Mouse (Mus musculus) lung, postnatal 0 days (tissue): Measurements from ENCODE around the gene Cdan1. TPM values are rescaled to one million over a fixed set of nuclear protein-coding genes. Genes with fewer than 3 reads are reported as not detected.

Experiments used
- ATAC-seq: fragments of 200-750 bp; cut with Nextera tagmentation; 2 replicates; pipeline ENCODE4 v1.8.0; 2017; ENCODE audit warnings: moderate library complexity
- DNase-seq: peaks from one replicate; pipeline ENCODE4 v3.0.0-alpha.2; 2016; ENCODE audit warnings: low spot score
- H3K27ac ChIP-seq: fragments of 300-500 bp; sonication (generic); 2 replicates; pipeline ENCODE4 v1.5.1; 2014; ENCODE audit warnings: antibody characterized with exemption, mild to moderate bottlenecking, low read length, mixed read lengths
- H3K27me3 ChIP-seq: fragments of 300-500 bp; sonication (generic); replicated peaks from 2 replicates; pipeline ENCODE4 v1.6.1; 2014; ENCODE audit warnings: low read length, mixed read lengths; ENCODE audit not compliant: insufficient read depth
- H3K36me3 ChIP-seq: fragments of 300-500 bp; sonication (generic); 2 replicates; pipeline ENCODE4 v1.6.1; 2014; ENCODE audit warnings: low read length, mixed read lengths; ENCODE audit not compliant: insufficient read depth
- H3K4me1 ChIP-seq: fragments of 300-500 bp; sonication (generic); 2 replicates; pipeline ENCODE4 v1.6.1; 2014; ENCODE audit warnings: antibody characterized with exemption, low read depth, low read length, mixed read lengths; ENCODE audit not compliant: insufficient read depth
- H3K4me2 ChIP-seq: fragments of 300-500 bp; sonication (generic); replicated peaks from 2 replicates; pipeline ENCODE4 v1.6.1; 2014; ENCODE audit warnings: low read depth, mild to moderate bottlenecking, low read length, moderate library complexity, mixed read lengths
- H3K4me3 ChIP-seq: fragments of 300-500 bp; sonication (generic); 2 replicates; pipeline ENCODE4 v1.5.1; 2014; ENCODE audit warnings: low read depth, low read length
- H3K9ac ChIP-seq: fragments of 300-500 bp; sonication (generic); replicated peaks from 2 replicates; pipeline ENCODE4 v1.6.1; 2014; ENCODE audit warnings: low read depth, mild to moderate bottlenecking
- H3K9me3 ChIP-seq: fragments of 300-500 bp; sonication (generic); 2 replicates; pipeline ENCODE4 v1.6.1; 2016; ENCODE audit warnings: low read length, mixed read lengths
- CTCF ChIP-seq: IDR thresholded peaks from 2 replicates; pipeline ENCODE4 v1.5.1; 2016; ENCODE audit warnings: antibody characterized with exemption, mild to moderate bottlenecking
- EP300 ChIP-seq: IDR thresholded peaks from 2 replicates; pipeline ENCODE4 v1.6.1; 2016; ENCODE audit warnings: antibody characterized with exemption, mild to moderate bottlenecking, control low read depth
- WGBS: fragments of 180-500 bp; shearing (Covaris S2); extraction: QIAGEN DNeasy Blood & Tissue Kit; methylation state at CpG from one replicate; pipeline ENCODE4 v1.1.7; 2014; 5-methylcytosine and 5-hydroxymethylcytosine counted together
- polyA plus RNA-seq: library from polyadenylated mRNA; unstranded; fragments of >200 nt; fragmentation: Nextera tagmentation; extraction: Ambion mirVana; gene quantifications from 2 replicates; pipeline ENCODE4 v1.2.1, GENCODE M21; 2015

The Cdan1 gene
- polyA plus RNA-seq, 1 experiment from 2014 or later = 4.0 TPM

GRCm38 (mm10) chr2:120729775-120730585 is 119.9 kb downstream of the Cdan1 start:
- Histone ChIP-seq H3K9ac (peak overlapping the region; percentile 76), H3K36me3 (peaks cover 6% of the 10 kb centered on the region; the same call in 1 of the 2 replicates), H3K27me3 (no peaks in the 10 kb centered on the region), H3K9me3 (no peaks in the 10 kb centered on the region), H3K4me1 (peaks cover 9% of the 10 kb centered on the region; the same call in 1 of the 2 replicates), H3K27ac (no peak overlapping the region), H3K4me2 (peak overlapping the region; percentile 99), H3K4me3 (peak overlapping the region; percentile 86)
- no peak for ATAC-seq
- peak; percentile 7 for DNase-seq
- TF ChIP-seq CTCF = no peak
- TF ChIP-seq EP300 = no peak
- 8% methylated on average over 23 of the region's 23 CpGs for WGBS

DNA sequence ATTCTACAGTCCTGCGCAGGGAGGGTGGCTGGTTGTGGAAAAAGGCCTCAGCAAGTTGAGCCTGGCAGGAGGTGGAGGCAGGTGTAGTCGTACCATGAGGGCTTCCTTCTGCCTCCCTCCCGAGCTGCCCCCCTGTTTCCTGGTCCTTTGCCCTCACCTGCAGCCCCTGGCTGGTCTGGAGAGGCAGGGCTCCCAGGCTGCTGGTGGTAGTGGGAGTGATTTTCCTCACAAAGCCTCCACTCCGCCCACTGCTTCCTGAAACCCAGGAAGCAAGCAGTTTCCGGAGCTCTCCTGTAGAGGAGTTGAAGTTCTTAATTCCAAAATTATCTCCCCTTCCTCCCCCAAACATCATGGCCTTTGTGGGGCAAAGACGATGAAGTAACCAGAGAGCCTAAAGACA is 125.8 kb downstream of the Cdan1 start:
- Histone ChIP-seq H3K4me3 (no peak overlapping the region), H3K27ac (no peak overlapping the region), H3K9ac (no peak overlapping the region), H3K36me3 (peaks cover 30% of the 10 kb centered on the region), H3K4me2 (no peak overlapping the region), H3K9me3 (no peaks in the 10 kb centered on the region), H3K4me1 (no peaks in the 10 kb centered on the region), H3K27me3 (no peaks in the 10 kb centered on the region)
- ATAC-seq (no peak), DNase-seq (no peak)
- 75% methylated on average over 6 of the region's 6 CpGs for WGBS
- no peak for TF ChIP-seq EP300
- no peak for TF ChIP-seq CTCF

GRCm38 (mm10) chr2:120723621-120724020 is 126.3 kb downstream of the Cdan1 start:
- Histone ChIP-seq H3K4me3 (no peak overlapping the region), H3K4me2 (no peak overlapping the region), H3K27ac (no peak overlapping the region), H3K27me3 (no peaks in the 10 kb centered on the region), H3K9me3 (no peaks in the 10 kb centered on the region), H3K9ac (no peak overlapping the region), H3K4me1 (no peaks in the 10 kb centered on the region), H3K36me3 (peaks cover 33% of the 10 kb centered on the region)
- TF ChIP-seq CTCF (no peak), EP300 (no peak)
- no peak for DNase-seq
- no peak for ATAC-seq
- 77% methylated on average over 4 of the region's 4 CpGs for WGBS

DNA sequence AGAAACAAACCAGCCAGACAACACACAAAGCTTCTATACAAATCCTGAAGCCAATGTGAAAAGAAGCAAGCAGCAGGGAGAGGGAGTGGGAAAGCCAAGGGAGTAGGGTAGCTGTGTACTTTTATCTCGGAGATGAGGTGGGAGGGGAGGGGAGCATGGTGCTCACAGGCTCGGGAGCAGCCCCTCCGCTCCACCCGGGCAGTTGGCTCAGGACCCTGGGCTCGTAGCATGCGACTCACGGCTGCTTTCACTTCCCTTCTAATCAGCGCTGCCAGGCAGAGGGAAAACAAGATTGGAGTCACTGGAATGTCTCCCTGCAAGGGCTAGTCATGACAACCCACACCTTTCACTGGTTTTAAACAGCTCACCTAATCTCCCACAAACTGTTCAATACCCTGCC is 127.4 kb downstream of the Cdan1 start:
- no peak for ATAC-seq

DNA sequence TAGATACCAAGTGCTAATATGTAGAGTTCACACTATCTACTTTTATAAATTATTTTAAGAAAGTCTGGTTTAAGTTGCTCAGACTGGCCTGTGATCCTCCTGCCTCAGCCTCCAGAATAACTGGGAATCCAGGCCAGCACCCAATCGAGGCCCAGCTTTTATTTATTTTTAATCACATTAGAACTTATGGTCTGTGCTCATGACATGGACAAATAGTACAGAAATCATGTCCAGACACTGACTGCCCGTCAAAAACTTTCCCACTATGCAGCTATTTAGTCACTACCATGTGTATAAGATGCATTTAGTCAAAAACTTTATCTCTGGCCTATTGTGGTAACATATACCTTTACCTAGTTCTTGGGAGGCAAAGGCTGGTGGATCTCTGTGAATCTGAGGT is 128.0 kb downstream of the Cdan1 start:
- H3K9ac ChIP-seq = no peak overlapping the region
- no peaks in the 10 kb centered on the region for H3K27me3 ChIP-seq
- H3K36me3 ChIP-seq = peaks cover 39% of the 10 kb centered on the region
- WGBS = 91% methylated on average over 2 of the region's 2 CpGs
- H3K27ac ChIP-seq = no peak overlapping the region
- no peaks in the 10 kb centered on the region for H3K9me3 ChIP-seq
- H3K4me2 ChIP-seq = no peak overlapping the region
- no peaks in the 10 kb centered on the region for H3K4me1 ChIP-seq
- ATAC-seq (no peak), DNase-seq (no peak)
- no peak overlapping the region for H3K4me3 ChIP-seq
- TF ChIP-seq EP300 (no peak), CTCF (no peak)

More for the DNA sequence above, 127.4 kb downstream of the Cdan1 start:
- Histone ChIP-seq H3K4me1 (no peaks in the 10 kb centered on the region), H3K36me3 (peaks cover 35% of the 10 kb centered on the region), H3K4me2 (no peak overlapping the region), H3K9ac (no peak overlapping the region), H3K9me3 (no peaks in the 10 kb centered on the region), H3K27ac (no peak overlapping the region), H3K4me3 (no peak overlapping the region), H3K27me3 (no peaks in the 10 kb centered on the region)
- no peak for TF ChIP-seq CTCF
- no peak for TF ChIP-seq EP300
- no peak for DNase-seq
- 70% methylated on average over 8 of the region's 8 CpGs for WGBS

DNA sequence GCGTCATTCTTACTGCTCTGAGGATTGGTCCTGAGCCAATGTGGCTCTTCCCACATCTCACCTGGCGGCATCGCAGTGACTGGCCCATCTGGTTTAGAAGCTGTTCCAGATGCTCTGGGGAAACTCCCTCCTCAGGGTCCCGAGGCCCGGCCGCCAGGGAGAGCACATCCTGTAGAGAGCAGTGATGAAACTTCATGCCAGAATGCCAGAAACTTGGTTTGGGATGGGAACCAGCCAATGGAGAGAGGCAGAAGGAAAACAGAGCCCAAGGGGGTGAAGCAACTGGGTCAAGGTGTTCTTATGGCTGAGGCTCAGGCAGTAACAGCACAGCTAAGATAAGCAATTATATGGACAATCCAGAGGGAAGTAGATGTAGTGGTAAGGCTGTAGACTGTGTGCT is 129.1 kb downstream of the Cdan1 start:
- WGBS = 93% methylated on average over 6 of the region's 6 CpGs
- peak; percentile 6 for DNase-seq

More for the DNA sequence above, 129.1 kb downstream of the Cdan1 start:
- H3K9me3 ChIP-seq = no peaks in the 10 kb centered on the region
- TF ChIP-seq CTCF = no peak
- no peak for TF ChIP-seq EP300
- no peaks in the 10 kb centered on the region for H3K4me1 ChIP-seq
- peaks cover 41% of the 10 kb centered on the region for H3K36me3 ChIP-seq
- no peak overlapping the region for H3K4me2 ChIP-seq
- ATAC-seq = no peak
- no peaks in the 10 kb centered on the region for H3K27me3 ChIP-seq
- no peak overlapping the region for H3K4me3 ChIP-seq
- no peak overlapping the region for H3K27ac ChIP-seq
- no peak overlapping the region for H3K9ac ChIP-seq
